Mouse (Mus musculus) liver, adult 2 months (tissue): ENCODE results near the gene Acvr1. TPM values are rescaled to one million over a fixed set of nuclear protein-coding genes. Genes with fewer than 3 reads are reported as not detected.

Experiments
- DNase-seq: peaks from one replicate; pipeline ENCODE4 v3.0.0-alpha.2; 2011; ENCODE audit warnings: low read depth, low spot score; ENCODE audit errors: extremely low read depth
- H3K27ac ChIP-seq: fragments of 200-500 bp; replicated peaks from 2 replicates; pipeline ENCODE4 v1.5.1; 2012; ENCODE audit warnings: low read depth, mild to moderate bottlenecking, control low read depth, inconsistent platforms, low read length; ENCODE audit not compliant: insufficient read depth
- H3K27me3 ChIP-seq: fragments of 200-500 bp; 2 replicates; pipeline ENCODE4 v1.6.1; 2012; ENCODE audit warnings: mild to moderate bottlenecking, moderate library complexity, low read length, inconsistent platforms; ENCODE audit not compliant: control insufficient read depth, insufficient read depth
- H3K36me3 ChIP-seq: fragments of 200-500 bp; 2 replicates; pipeline ENCODE4 v1.6.1; 2012; ENCODE audit warnings: low read length, inconsistent platforms; ENCODE audit not compliant: control insufficient read depth, insufficient read depth
- H3K4me1 ChIP-seq: fragments of 200-500 bp; 2 replicates; pipeline ENCODE4 v1.6.1; 2011; ENCODE audit warnings: low read length; ENCODE audit not compliant: control insufficient read depth, insufficient read depth
- H3K4me3 ChIP-seq: fragments of 200-500 bp; 2 replicates; pipeline ENCODE4 v1.5.1; 2011; ENCODE audit warnings: low read depth, mild to moderate bottlenecking, control low read depth, low read length, moderate library complexity; ENCODE audit not compliant: insufficient read depth
- H3K79me2 ChIP-seq: fragments of 200-500 bp; 2 replicates; pipeline ENCODE4 v1.6.1; 2012; ENCODE audit warnings: inconsistent platforms, mild to moderate bottlenecking, low read length, moderate library complexity; ENCODE audit not compliant: control insufficient read depth, insufficient read depth
- H3K9ac ChIP-seq: fragments of 200-500 bp; 2 replicates; pipeline ENCODE4 v1.6.1; 2012; ENCODE audit warnings: low read depth, mild to moderate bottlenecking, control low read depth, inconsistent platforms, low read length
- CTCF ChIP-seq: fragments of 200-500 bp; IDR thresholded peaks from 2 replicates; pipeline ENCODE4 v1.5.1; 2011; ENCODE audit warnings: low read depth, low read length, control low read depth
- POLR2A ChIP-seq: fragments of 200-500 bp; IDR thresholded peaks from 2 replicates; pipeline ENCODE4 v1.6.1; 2011; ENCODE audit warnings: low read length, control low read depth; ENCODE audit not compliant: insufficient read depth; ENCODE audit errors: extremely low read depth
- WGBS: fragments of 180-500 bp; shearing (Covaris S2); methylation state at CpG from one replicate; pipeline ENCODE4 v1.1.7; 2018; 5-methylcytosine and 5-hydroxymethylcytosine counted together
- polyA plus RNA-seq: library from polyadenylated mRNA; depleted of rRNA; stranded (reverse); fragments of >200 nt; gene quantifications from 2 replicates; pipeline ENCODE4 v1.2.3, GENCODE M21; 2012
- total RNA-seq: library from RNA; depleted of rRNA; stranded (reverse); fragments of >200 nt; gene quantifications from 2 replicates; pipeline ENCODE4 v1.2.3, GENCODE M21; 2014

The Acvr1 gene
- total and polyA plus RNA-seq, 2 experiments, result 5.7 to 8.4 TPM

- 97% methylated on average over 7 of the region's 7 CpGs for WGBS
- TF ChIP-seq POLR2A (no peak), CTCF (no peak)
- Histone ChIP-seq H3K27me3 (no peaks in the 10 kb centered on the region), H3K4me3 (no peak overlapping the region), H3K27ac (no peak overlapping the region), H3K79me2 (no peaks in the 10 kb centered on the region), H3K36me3 (peaks cover 20% of the 10 kb centered on the region), H3K4me1 (no peaks in the 10 kb centered on the region), H3K9ac (no peak overlapping the region)
- no peak for DNase-seq
Measured at GRCm38 (mm10) chr2:58432211-58432610, 134.7 kb downstream of the Acvr1 start.

GRCm38 (mm10) chr2:58425436-58426004 is 141.4 kb downstream of the Acvr1 start:
- no peak for DNase-seq
- WGBS, result 93% methylated on average over 13 of the region's 13 CpGs
- Histone ChIP-seq H3K79me2 (no peaks in the 10 kb centered on the region), H3K4me3 (no peak overlapping the region), H3K27me3 (no peaks in the 10 kb centered on the region), H3K4me1 (no peaks in the 10 kb centered on the region), H3K9ac (no peak overlapping the region), H3K27ac (no peak overlapping the region), H3K36me3 (no peaks in the 10 kb centered on the region)
- no peak for TF ChIP-seq POLR2A
- TF ChIP-seq CTCF, result no peak

GRCm38 (mm10) chr2:58423319-58423718 is 143.6 kb downstream of the Acvr1 start:
- TF ChIP-seq CTCF, result no peak
- no peak for TF ChIP-seq POLR2A
- DNase-seq, result no peak
- Histone ChIP-seq H3K36me3 (no peaks in the 10 kb centered on the region), H3K9ac (no peak overlapping the region), H3K27me3 (no peaks in the 10 kb centered on the region), H3K27ac (no peak overlapping the region), H3K79me2 (no peaks in the 10 kb centered on the region), H3K4me3 (no peak overlapping the region), H3K4me1 (no peaks in the 10 kb centered on the region)
- 73% methylated on average over 5 of the region's 5 CpGs for WGBS

- DNase-seq, result no peak
- no peaks in the 10 kb centered on the region for H3K36me3 ChIP-seq
- H3K4me3 ChIP-seq, result no peak overlapping the region
- no peak overlapping the region for H3K9ac ChIP-seq
- H3K27ac ChIP-seq, result no peak overlapping the region
- TF ChIP-seq CTCF (no peak), POLR2A (no peak)
- H3K4me1 ChIP-seq, result no peaks in the 10 kb centered on the region
- no peaks in the 10 kb centered on the region for H3K79me2 ChIP-seq
- WGBS, result 93% methylated on average over 8 of the region's 8 CpGs
- H3K27me3 ChIP-seq, result no peaks in the 10 kb centered on the region
Measured at GRCm38 (mm10) chr2:58419571-58419970, 147.4 kb downstream of the Acvr1 start.

- H3K9ac ChIP-seq, result no peak overlapping the region
- no peaks in the 10 kb centered on the region for H3K36me3 ChIP-seq
- H3K27me3 ChIP-seq, result no peaks in the 10 kb centered on the region
- WGBS, result 83% methylated on average over 1 of the region's 1 CpGs
- no peak for DNase-seq
- TF ChIP-seq CTCF, result no peak
- TF ChIP-seq POLR2A, result no peak
- H3K79me2 ChIP-seq, result no peaks in the 10 kb centered on the region
- no peak overlapping the region for H3K4me3 ChIP-seq
- H3K4me1 ChIP-seq, result no peaks in the 10 kb centered on the region
- H3K27ac ChIP-seq, result no peak overlapping the region
Measured at GRCm38 (mm10) chr2:58418109-58418508, 148.8 kb downstream of the Acvr1 start.

- no peak for DNase-seq
- no peak overlapping the region for H3K4me3 ChIP-seq
- no peak for TF ChIP-seq POLR2A
- no peak for TF ChIP-seq CTCF
- 78% methylated on average over 9 of the region's 9 CpGs for WGBS
- H3K4me1 ChIP-seq, result no peaks in the 10 kb centered on the region
- no peak overlapping the region for H3K9ac ChIP-seq
- no peaks in the 10 kb centered on the region for H3K27me3 ChIP-seq
- H3K36me3 ChIP-seq, result no peaks in the 10 kb centered on the region
- no peaks in the 10 kb centered on the region for H3K79me2 ChIP-seq
- no peak overlapping the region for H3K27ac ChIP-seq
Measured at GRCm38 (mm10) chr2:58417684-58418083, 149.3 kb downstream of the Acvr1 start.
